Mouse (Mus musculus): Measurements from ENCODE around the gene Tnfsfm13. TPM values are rescaled to one million over a fixed set of nuclear protein-coding genes. Genes with fewer than 3 reads are reported as not detected.
"Not testable (repeated sequence)": the region's sequence is repeated elsewhere in the genome, so short reads cannot be mapped to it uniquely, and the experiment has no call there.

The Tnfsfm13 gene
- polyA plus RNA-seq (2014; fragmentation: Nextera tagmentation; extraction: Ambion mirVana): 0.60 and 1.2 TPM in 2 replicates

GRCm38 (mm10) chr11:69695361-69696181 is at the start of gene Tnfsfm13, which contains the start of gene Tnfsf12:
TSS of gene Tnfsfm13 (minus strand) at chr11:69696098.
TSS of gene Tnfsf12 (minus strand) at chr11:69695849.
- Histone ChIP-seq H3K4me2 (ENCODE audit: low read depth, low read length, severe bottlenecking) (peak within 1 kb of the TSS; percentile 90), H3K9ac (ENCODE audit: low read length) (peak within 1 kb of the TSS; percentile 75), H3K27me3 (ENCODE audit: control insufficient read depth, insufficient read depth, low read length) (no peaks in the 10 kb centered on the region), H3K4me1 (replicated peaks; ENCODE audit: control insufficient read depth, insufficient read depth, low read length) (peaks cover 7% of the 10 kb centered on the region), H3K27ac (ENCODE audit: low read depth, low read length) (no peak within 1 kb of the TSS), H3K4me3 (ENCODE audit: low read depth, low read length) (peak within 1 kb of the TSS; percentile 40), H3K36me3 (ENCODE audit: control insufficient read depth, insufficient read depth, low read length) (no peaks in the 10 kb centered on the region), H3K9me3 (ENCODE audit: control insufficient read depth, low read length) (no peaks in the 10 kb centered on the region)
- no peak for ATAC-seq (replicated peaks; ENCODE audit: low FRiP score)
- peak; percentile 75 for DNase-seq (ENCODE audit: low spot score)
- 1% methylated on average over 36 of the region's 41 CpGs for WGBS

- H3K4me2 ChIP-seq (ENCODE audit: low read depth, low read length, severe bottlenecking); H3K4me1 ChIP-seq (replicated peaks; ENCODE audit: control insufficient read depth, insufficient read depth, low read length); H3K9ac ChIP-seq (ENCODE audit: low read length); H3K4me3 ChIP-seq (ENCODE audit: low read depth, low read length); H3K27me3 ChIP-seq (ENCODE audit: control insufficient read depth, insufficient read depth, low read length); H3K9me3 ChIP-seq (ENCODE audit: control insufficient read depth, low read length); DNase-seq (ENCODE audit: low spot score); H3K27ac ChIP-seq (ENCODE audit: low read depth, low read length); ATAC-seq (replicated peaks; ENCODE audit: low FRiP score): not testable (repeated sequence)
- peaks cover 20% of the 10 kb centered on the region; the same call in 1 of the 2 replicates for H3K36me3 ChIP-seq (ENCODE audit: control insufficient read depth, insufficient read depth, low read length)
- WGBS: 64% methylated on average over 3 of the region's 3 CpGs
Observed at GRCm38 (mm10) chr11:69731408-69731807, 35.5 kb upstream of the Tnfsfm13 start.

DNA sequence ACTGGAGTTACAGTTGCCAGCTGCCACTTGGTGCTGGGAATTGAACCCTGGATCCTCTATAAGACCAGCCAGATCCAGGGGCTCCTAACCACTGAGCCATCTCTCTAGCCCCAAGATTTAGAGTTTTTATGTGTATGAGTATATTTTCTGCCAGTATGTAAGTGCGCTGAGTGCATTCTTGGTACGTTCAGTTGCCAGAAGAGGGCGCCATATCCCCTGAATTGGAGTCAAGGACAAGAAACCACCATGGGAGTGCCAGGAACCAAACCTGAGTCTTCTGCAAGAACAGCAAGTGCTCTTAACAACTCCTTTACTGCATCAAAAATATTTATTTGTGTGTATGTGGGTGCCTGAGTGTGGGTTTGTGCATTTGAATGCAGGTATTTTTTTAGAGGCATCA is 33.2 kb upstream of the Tnfsfm13 start:
- Histone ChIP-seq H3K36me3 (ENCODE audit: control insufficient read depth, insufficient read depth, low read length) (no peaks in the 10 kb centered on the region; the same call in 1 of the 2 replicates), H3K27ac (ENCODE audit: low read depth, low read length) (no peak overlapping the region), H3K4me2 (ENCODE audit: low read depth, low read length, severe bottlenecking) (no peak overlapping the region), H3K9ac (ENCODE audit: low read length) (no peak overlapping the region), H3K4me1 (replicated peaks; ENCODE audit: control insufficient read depth, insufficient read depth, low read length) (no peaks in the 10 kb centered on the region), H3K9me3 (ENCODE audit: control insufficient read depth, low read length) (no peaks in the 10 kb centered on the region), H3K4me3 (ENCODE audit: low read depth, low read length) (no peak overlapping the region), H3K27me3 (ENCODE audit: control insufficient read depth, insufficient read depth, low read length) (no peaks in the 10 kb centered on the region)
- ATAC-seq (replicated peaks; ENCODE audit: low FRiP score) (no peak), DNase-seq (ENCODE audit: low spot score) (peak; percentile 78)
- 15% methylated on average over 3 of the region's 3 CpGs for WGBS

GRCm38 (mm10) chr11:69725951-69726350 is 30.1 kb upstream of the Tnfsfm13 start:
- Histone ChIP-seq H3K9me3 (ENCODE audit: control insufficient read depth, low read length) (no peaks in the 10 kb centered on the region), H3K36me3 (ENCODE audit: control insufficient read depth, insufficient read depth, low read length) (no peaks in the 10 kb centered on the region), H3K4me2 (ENCODE audit: low read depth, low read length, severe bottlenecking) (no peak overlapping the region), H3K4me1 (replicated peaks; ENCODE audit: control insufficient read depth, insufficient read depth, low read length) (no peaks in the 10 kb centered on the region), H3K4me3 (ENCODE audit: low read depth, low read length) (no peak overlapping the region), H3K27ac (ENCODE audit: low read depth, low read length) (no peak overlapping the region), H3K27me3 (ENCODE audit: control insufficient read depth, insufficient read depth, low read length) (no peaks in the 10 kb centered on the region), H3K9ac (ENCODE audit: low read length) (no peak overlapping the region)
- DNase-seq (ENCODE audit: low spot score) (no peak), ATAC-seq (replicated peaks; ENCODE audit: low FRiP score) (no peak)
- 51% methylated on average over 5 of the region's 5 CpGs for whole genome bisulfite sequencing

DNA sequence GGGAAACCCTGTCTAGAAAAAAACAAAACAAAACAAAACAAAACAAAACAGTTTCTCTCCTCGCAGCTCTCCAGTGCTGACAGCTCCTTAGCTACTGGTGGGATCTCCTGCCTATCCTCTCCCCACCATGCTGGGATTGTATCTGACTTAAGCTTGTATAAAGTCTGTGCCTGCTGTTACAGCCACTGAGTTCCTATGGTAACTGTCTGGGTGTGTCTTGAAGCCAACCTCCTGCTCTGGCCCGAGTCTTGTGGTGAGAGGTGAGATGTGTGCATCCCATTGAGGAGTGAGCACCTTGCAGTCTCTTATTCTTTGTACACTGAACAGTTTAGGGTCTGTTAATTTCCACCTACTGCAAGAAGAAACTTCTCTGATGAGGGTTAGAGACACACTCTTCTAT is 27.2 kb upstream of the Tnfsfm13 start:
- H3K4me1 ChIP-seq (replicated peaks; ENCODE audit: control insufficient read depth, insufficient read depth, low read length): no peaks in the 10 kb centered on the region; the same call in 1 of the 2 replicates
- no peaks in the 10 kb centered on the region for H3K9me3 ChIP-seq (ENCODE audit: control insufficient read depth, low read length)
- no peak for DNase-seq (ENCODE audit: low spot score)

GRCm38 (mm10) chr11:69720852-69721251 is 25.0 kb upstream of the Tnfsfm13 start:
- no peaks in the 10 kb centered on the region for H3K27me3 ChIP-seq (ENCODE audit: control insufficient read depth, insufficient read depth, low read length)
- DNase-seq (ENCODE audit: low spot score) (no peak), ATAC-seq (replicated peaks; ENCODE audit: low FRiP score) (no peak)
- no peak overlapping the region for H3K9ac ChIP-seq (ENCODE audit: low read length)
- H3K9me3 ChIP-seq (ENCODE audit: control insufficient read depth, low read length): no peaks in the 10 kb centered on the region
- H3K4me3 ChIP-seq (ENCODE audit: low read depth, low read length): no peak overlapping the region
- H3K4me2 ChIP-seq (ENCODE audit: low read depth, low read length, severe bottlenecking): no peak overlapping the region
- no peaks in the 10 kb centered on the region; the same call in 1 of the 2 replicates for H3K4me1 ChIP-seq (replicated peaks; ENCODE audit: control insufficient read depth, insufficient read depth, low read length)
- no peaks in the 10 kb centered on the region for H3K36me3 ChIP-seq (ENCODE audit: control insufficient read depth, insufficient read depth, low read length)
- 86% methylated on average over 6 of the region's 6 CpGs for WGBS
- H3K27ac ChIP-seq (ENCODE audit: low read depth, low read length): no peak overlapping the region

More for the DNA sequence above, 27.2 kb upstream of the Tnfsfm13 start:
- Histone ChIP-seq H3K9ac (ENCODE audit: low read length) (no peak overlapping the region), H3K4me2 (ENCODE audit: low read depth, low read length, severe bottlenecking) (no peak overlapping the region), H3K4me3 (ENCODE audit: low read depth, low read length) (no peak overlapping the region), H3K36me3 (ENCODE audit: control insufficient read depth, insufficient read depth, low read length) (no peaks in the 10 kb centered on the region), H3K27ac (ENCODE audit: low read depth, low read length) (no peak overlapping the region), H3K27me3 (ENCODE audit: control insufficient read depth, insufficient read depth, low read length) (no peaks in the 10 kb centered on the region)
- 56% methylated on average over 2 of the region's 2 CpGs for WGBS
- ATAC-seq (replicated peaks; ENCODE audit: low FRiP score): no peak

DNA sequence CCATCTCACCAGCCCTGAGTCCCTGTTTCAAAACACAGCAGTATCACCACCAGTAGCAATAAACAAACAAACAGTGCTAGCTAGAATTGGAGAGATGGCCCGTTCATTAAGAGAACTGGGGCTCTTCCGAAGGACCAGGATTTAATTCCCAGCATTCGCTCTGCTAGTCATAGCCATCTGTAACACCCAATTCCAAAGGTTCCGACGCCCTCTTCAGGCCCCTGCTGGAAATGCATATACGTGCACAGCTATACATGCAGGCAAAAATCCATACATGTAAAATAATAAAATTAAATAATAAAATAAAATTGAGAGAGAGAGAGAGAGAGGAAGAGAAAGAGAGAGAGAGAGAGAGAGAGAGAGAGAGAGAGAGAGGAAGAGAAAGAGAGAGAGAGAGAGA is 23.5 kb upstream of the Tnfsfm13 start:
- ATAC-seq (replicated peaks; ENCODE audit: low FRiP score): no peak
- Histone ChIP-seq H3K27ac (ENCODE audit: low read depth, low read length) (no peak overlapping the region), H3K9ac (ENCODE audit: low read length) (no peak overlapping the region), H3K4me1 (replicated peaks; ENCODE audit: control insufficient read depth, insufficient read depth, low read length) (no peaks in the 10 kb centered on the region; the same call in 1 of the 2 replicates), H3K27me3 (ENCODE audit: control insufficient read depth, insufficient read depth, low read length) (no peaks in the 10 kb centered on the region), H3K4me3 (ENCODE audit: low read depth, low read length) (no peak overlapping the region), H3K4me2 (ENCODE audit: low read depth, low read length, severe bottlenecking) (no peak overlapping the region), H3K36me3 (ENCODE audit: control insufficient read depth, insufficient read depth, low read length) (no peaks in the 10 kb centered on the region), H3K9me3 (ENCODE audit: control insufficient read depth, low read length) (no peaks in the 10 kb centered on the region)
- 73% methylated on average over 6 of the region's 6 CpGs for WGBS
- no peak for DNase-seq (ENCODE audit: low spot score)

DNA sequence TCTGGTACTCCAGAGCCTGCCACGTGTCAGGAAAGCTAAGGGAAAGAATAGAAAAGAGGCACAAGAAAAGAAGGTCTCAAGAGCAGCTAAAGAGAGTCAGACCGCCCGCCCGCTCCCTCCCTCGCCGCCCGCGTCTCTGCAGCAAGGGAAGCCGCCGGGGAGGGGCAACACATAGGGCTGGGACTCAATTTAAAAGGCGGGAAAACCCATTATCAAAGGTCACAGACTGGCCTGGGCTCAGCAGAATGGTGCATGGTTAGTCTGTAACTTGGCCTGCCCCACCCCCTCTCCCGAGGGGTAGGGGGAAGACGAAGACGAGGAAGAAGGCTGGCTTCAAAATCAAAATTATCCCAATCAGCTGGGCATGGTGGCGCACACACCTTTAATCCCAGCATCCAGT is 22.8 kb upstream of the Tnfsfm13 start:
- 0 out of 2 replicates have a peak overlapping the region, but pooled peaks have one; percentile 21 for H3K4me2 ChIP-seq (ENCODE audit: low read depth, low read length, severe bottlenecking)

More for the DNA sequence above, 22.8 kb upstream of the Tnfsfm13 start:
- WGBS: 35% methylated on average over 15 of the region's 15 CpGs
- ATAC-seq (replicated peaks; ENCODE audit: low FRiP score) (no peak), DNase-seq (ENCODE audit: low spot score) (peak; percentile 62)
- no peaks in the 10 kb centered on the region for H3K9me3 ChIP-seq (ENCODE audit: control insufficient read depth, low read length)
- no peaks in the 10 kb centered on the region; the same call in 1 of the 2 replicates for H3K4me1 ChIP-seq (replicated peaks; ENCODE audit: control insufficient read depth, insufficient read depth, low read length)
- no peaks in the 10 kb centered on the region for H3K27me3 ChIP-seq (ENCODE audit: control insufficient read depth, insufficient read depth, low read length)
- no peak overlapping the region for H3K4me3 ChIP-seq (ENCODE audit: low read depth, low read length)
- no peaks in the 10 kb centered on the region for H3K36me3 ChIP-seq (ENCODE audit: control insufficient read depth, insufficient read depth, low read length)
- no peak overlapping the region for H3K9ac ChIP-seq (ENCODE audit: low read length)
- H3K27ac ChIP-seq (ENCODE audit: low read depth, low read length): no peak overlapping the region

Data from forebrain, embryonic 11.5 days (tissue).